Comparison of ENCODE assay signal across 13 mouse cellular contexts in genomic region chr9:91350211-91350791, GRCm38 (mm10). TPM values are rescaled to one million over a fixed set of nuclear protein-coding genes. Genes with fewer than 3 reads are reported as not detected.
A peak's percentile ranks its signal among the peaks of the same experiment; 100 is the strongest.
DNase-seq lines count a peak whose midpoint lies in the region; ATAC-seq and TF ChIP-seq lines count a peak whose summit lies in the region.
"Had no signal": no experiment of that assay in that cellular context is flagged by ENCODE, and none has a peak within 500 bp of the region (broad histone marks: within the 10 kb centered on the region; RNA-seq: fewer than 3 reads in every experiment).

No protein-coding gene starts in this region.

- H3K9ac ChIP-seq in hindbrain, embryonic 12.5 days, result peak overlapping the region; percentile 14; the same call in 1 of the 2 replicates
- H3K9ac ChIP-seq in neural tube, embryonic 11.5 days (ENCODE audit: low read length), result peak overlapping the region; percentile 61
- no peak overlapping the region for H3K9ac ChIP-seq in stomach, postnatal 0 days (ENCODE audit: low read length)
- H3K9ac ChIP-seq: heart, embryonic 13.5 days; liver, embryonic 13.5 days had no signal

- peak overlapping the region; percentile 53 for H3K4me2 ChIP-seq in hindbrain, embryonic 12.5 days (replicated peaks)
- H3K4me2 ChIP-seq in neural tube, embryonic 11.5 days (ENCODE audit: low read depth), result peak overlapping the region; percentile 35
- H3K4me2 ChIP-seq in stomach, postnatal 0 days (replicated peaks; ENCODE audit: low read depth), result no peak overlapping the region
- H3K4me2 ChIP-seq: heart, embryonic 13.5 days; liver, embryonic 13.5 days had no signal

- H3K4me1 ChIP-seq in hindbrain, embryonic 12.5 days, result peaks cover 11% of the 10 kb centered on the region; the same call in 1 of the 2 replicates
- peaks cover 3% of the 10 kb centered on the region; the same call in 1 of the 2 replicates for H3K4me1 ChIP-seq in neural tube, embryonic 11.5 days (ENCODE audit: control insufficient read depth, insufficient read depth, low read length)
- H3K4me1 ChIP-seq in stomach, postnatal 0 days (replicated peaks; ENCODE audit: control insufficient read depth, insufficient read depth), result no peaks in the 10 kb centered on the region
- H3K4me1 ChIP-seq: liver, embryonic 13.5 days had no signal

- ATAC-seq in hindbrain, embryonic 12.5 days (ENCODE audit: low FRiP score), result no peak
- ATAC-seq in neural tube, embryonic 11.5 days (ENCODE audit: insufficient read depth, low FRiP score, low TSS enrichment), result no peak
- no peak for ATAC-seq in stomach, postnatal 0 days (ENCODE audit: low FRiP score, low TSS enrichment)

- DNase-seq in cerebellum, adult 8-10 months, result peak; percentile 67
- peak; percentile 66 for DNase-seq in embryo, embryonic 10.5 days (ENCODE audit: low spot score)
- peak; percentile 44 for DNase-seq in neural tube, embryonic 11.5 days (ENCODE audit: low spot score)
- no peak for DNase-seq in stomach, postnatal 0 days (ENCODE audit: low spot score)
- no peak for DNase-seq in kidney, adult 9 months
- no peak for DNase-seq in lung, adult 18-20 months
- DNase-seq: adrenal gland, postnatal 14 days; kidney, postnatal 14 days; liver, embryonic 13.5 days had no signal

- no peak for TF ChIP-seq CTCF in stomach, postnatal 0 days (IDR thresholded peaks at IDR 0.05; ENCODE audit: low read depth)

- H3K4me3 ChIP-seq in hindbrain, embryonic 12.5 days, result peak overlapping the region; percentile 26
- H3K4me3 ChIP-seq in neural tube, embryonic 11.5 days (ENCODE audit: low read depth, low read length), result peak overlapping the region; percentile 30
- no peak overlapping the region for H3K4me3 ChIP-seq in stomach, postnatal 0 days (ENCODE audit: low read depth, low read length)
- H3K4me3 ChIP-seq: liver, embryonic 13.5 days had no signal

- 1% methylated on average over 16 of the region's 16 CpGs for WGBS in hindbrain, embryonic 12.5 days
- WGBS in neural tube, embryonic 11.5 days, result 1% methylated on average over 16 of the region's 16 CpGs
- 2% methylated on average over 16 of the region's 16 CpGs for WGBS in stomach, postnatal 0 days

- TF ChIP-seq EP300 in stomach, postnatal 0 days (optimal IDR thresholded peaks at IDR 0.05), result no peak

- H3K27ac ChIP-seq in hindbrain, embryonic 12.5 days, result peak overlapping the region; percentile 74
- H3K27ac ChIP-seq in neural tube, embryonic 11.5 days (ENCODE audit: low read depth, low read length), result peak overlapping the region; percentile 75
- H3K27ac ChIP-seq in stomach, postnatal 0 days (replicated peaks), result no peak overlapping the region
- H3K27ac ChIP-seq: heart, embryonic 13.5 days; liver, embryonic 13.5 days had no signal

- no peaks in the 10 kb centered on the region for H3K36me3 ChIP-seq in hindbrain, embryonic 12.5 days
- no peaks in the 10 kb centered on the region for H3K36me3 ChIP-seq in neural tube, embryonic 11.5 days (ENCODE audit: control insufficient read depth, insufficient read depth, low read length)
- H3K36me3 ChIP-seq in stomach, postnatal 0 days (ENCODE audit: control insufficient read depth, insufficient read depth, low read length), result no peaks in the 10 kb centered on the region
- H3K36me3 ChIP-seq: G1E; heart, embryonic 13.5 days; liver, embryonic 13.5 days had no signal

- H3K9me3 ChIP-seq in hindbrain, embryonic 12.5 days (replicated peaks), result no peaks in the 10 kb centered on the region
- H3K9me3 ChIP-seq in neural tube, embryonic 11.5 days (ENCODE audit: control insufficient read depth, low read length), result no peaks in the 10 kb centered on the region
- H3K9me3 ChIP-seq in stomach, postnatal 0 days (ENCODE audit: control insufficient read depth, low read length), result no peaks in the 10 kb centered on the region
- H3K9me3 ChIP-seq: heart, embryonic 13.5 days; liver, embryonic 13.5 days had no signal

- peaks cover 57% of the 10 kb centered on the region for H3K27me3 ChIP-seq in hindbrain, embryonic 12.5 days
- peaks cover 49% of the 10 kb centered on the region for H3K27me3 ChIP-seq in neural tube, embryonic 11.5 days (ENCODE audit: control insufficient read depth, insufficient read depth, low read length)
- peaks cover 19% of the 10 kb centered on the region for H3K27me3 ChIP-seq in stomach, postnatal 0 days (ENCODE audit: control insufficient read depth, insufficient read depth, low read length)

RNA-seq across cellular contexts. Expression of gene Zic4, which starts 11.9 kb away (rescaled TPM):
- 54.0 and 55.0 TPM in 2 replicates for polyA plus RNA-seq in hindbrain, embryonic 12.5 days (2016; fragmentation: Nextera tagmentation; extraction: Ambion mirVana)
- 52.2 and 58.1 TPM in 2 replicates for polyA plus RNA-seq in neural tube, embryonic 11.5 days (2014; fragmentation: Nextera tagmentation; extraction: Ambion mirVana)
- polyA plus RNA-seq in stomach, postnatal 0 days (2015; fragmentation: Nextera tagmentation; extraction: Ambion mirVana), result not detected in 2 replicates
- polyA plus RNA-seq: G1E; heart, embryonic 13.5 days; liver, embryonic 13.5 days; urinary bladder, adult 2 months had no signal

RNA-seq across cellular contexts. Expression of gene Zic1, which starts 15.3 kb away (rescaled TPM):
- polyA plus RNA-seq in hindbrain, embryonic 12.5 days (2016; fragmentation: Nextera tagmentation; extraction: Ambion mirVana), result 17.0 and 17.9 TPM in 2 replicates
- 17.3 and 17.9 TPM in 2 replicates for polyA plus RNA-seq in neural tube, embryonic 11.5 days (2014; fragmentation: Nextera tagmentation; extraction: Ambion mirVana)
- polyA plus RNA-seq in stomach, postnatal 0 days (2015; fragmentation: Nextera tagmentation; extraction: Ambion mirVana), result not detected in 2 replicates
- polyA plus RNA-seq: G1E; heart, embryonic 13.5 days had no signal

Comparison
In these comparisons a context has a peak if more than half of its experiments do, and no peak if none do; other contexts are left out.
1. DNase-seq: peak in cerebellum, adult 8-10 months (single experiment), embryo, embryonic 10.5 days (single experiment) and neural tube, embryonic 11.5 days (single experiment); none in stomach, postnatal 0 days (single experiment), kidney, adult 9 months (single experiment) and lung, adult 18-20 months (0 of 2).
2. RNA of gene Zic4, which starts 11.9 kb away (polyA plus RNA-seq): 52.2 to 58.1 TPM in neural tube, embryonic 11.5 days and 54.0 to 55.0 TPM in hindbrain, embryonic 12.5 days; not detected in stomach, postnatal 0 days; every median in the first group is over 10 times any median in the second.
3. RNA of gene Zic1, which starts 15.3 kb away (polyA plus RNA-seq): 17.3 to 17.9 TPM in neural tube, embryonic 11.5 days and 17.0 to 17.9 TPM in hindbrain, embryonic 12.5 days; not detected in stomach, postnatal 0 days; every median in the first group is over 10 times any median in the second.